In genomic region chr8:92801231-92801630, GRCm38 (mm10) we compare ENCODE assay signal across 15 mouse cellular contexts. TPM values are rescaled to one million over a fixed set of nuclear protein-coding genes. Genes with fewer than 3 reads are reported as not detected.
DNase-seq lines count a peak whose midpoint lies in the region; ATAC-seq and TF ChIP-seq lines count a peak whose summit lies in the region.
"Had no signal": no experiment of that assay in that cellular context is flagged by ENCODE, and none has a peak within 500 bp of the region (broad histone marks: within the 10 kb centered on the region; RNA-seq: fewer than 3 reads in every experiment).

No protein-coding gene starts in this region.

- H3K9me3 ChIP-seq in heart, embryonic 15.5 days (replicated peaks) = no peaks in the 10 kb centered on the region
- H3K9me3 ChIP-seq: heart, embryonic 12.5 days; hindbrain, embryonic 15.5 days; midbrain, embryonic 12.5 days had no signal

- H3K4me1 ChIP-seq in heart, embryonic 15.5 days (replicated peaks) = no peaks in the 10 kb centered on the region
- H3K4me1 ChIP-seq: heart, embryonic 12.5 days; hindbrain, embryonic 15.5 days; midbrain, embryonic 12.5 days had no signal

- DNase-seq in heart, postnatal 25 days (ENCODE audit: low spot score) = no peak
- DNase-seq in 3T3-L1 (ENCODE audit: low read depth, low spot score) (peak; percentile 91), NIH3T3 (ENCODE audit: low read depth) (peak; percentile 91)
- no peak for DNase-seq in left cerebral cortex, postnatal 36 days (ENCODE audit: low spot score in 2 of 2)
- no peak for DNase-seq in urinary bladder, postnatal 10 days (ENCODE audit: low spot score)
- DNase-seq: adrenal gland, postnatal 25 days; kidney, adult 9 months; liver, postnatal 0 days; spleen, adult 18-20 months; thymus, postnatal 4 days had no signal

- H3K4me2 ChIP-seq in heart, embryonic 15.5 days = peak overlapping the region; percentile 0; the same call in 1 of the 2 replicates
- H3K4me2 ChIP-seq in myocyte (ENCODE audit: low read depth) = peak overlapping the region; percentile 38
- H3K4me2 ChIP-seq: heart, embryonic 12.5 days; hindbrain, embryonic 15.5 days; midbrain, embryonic 12.5 days had no signal

- H3K36me3 ChIP-seq in heart, embryonic 15.5 days = no peaks in the 10 kb centered on the region
- H3K36me3 ChIP-seq in myocyte (ENCODE audit: control insufficient read depth, insufficient read depth) = no peaks in the 10 kb centered on the region
- H3K36me3 ChIP-seq: heart, embryonic 12.5 days; hindbrain, embryonic 15.5 days; midbrain, embryonic 12.5 days had no signal

- H3ac ChIP-seq in myocyte (ENCODE audit: control insufficient read depth, insufficient read length) = no peak overlapping the region

- no peak for ATAC-seq in heart, embryonic 15.5 days (replicated peaks; ENCODE audit: insufficient number of reproducible peaks, insufficient read depth, low FRiP score, low read depth)
- ATAC-seq: liver, postnatal 0 days had no signal

- TF ChIP-seq POLR2A in myocyte (IDR thresholded peaks at IDR 0.05; ENCODE audit: insufficient read length, low read depth) = no peak

- intact Hi-C loops in heart, postnatal 25 days (cut with DNase I) = no loop called here
- intact Hi-C loops in left cerebral cortex, postnatal 36 days (cut with DNase I) = no loop called here

- 46% methylated on average over 8 of the region's 8 CpGs for WGBS in heart, embryonic 15.5 days

- no peak overlapping the region for H3K27ac ChIP-seq in heart, embryonic 15.5 days
- H3K27ac ChIP-seq: hindbrain, embryonic 15.5 days; midbrain, embryonic 12.5 days had no signal

- H3K9ac ChIP-seq in heart, embryonic 15.5 days = no peak overlapping the region
- H3K9ac ChIP-seq: heart, embryonic 12.5 days; hindbrain, embryonic 15.5 days; liver, postnatal 0 days; midbrain, embryonic 12.5 days had no signal

- H3K27me3 ChIP-seq in heart, embryonic 15.5 days = 0 out of 2 replicates have a peak, but pooled peaks cover 2% of the 10 kb centered on the region
- H3K27me3 ChIP-seq in myocyte (ENCODE audit: control insufficient read depth, insufficient read depth, insufficient read length) = no peaks in the 10 kb centered on the region
- H3K27me3 ChIP-seq: heart, embryonic 12.5 days; hindbrain, embryonic 15.5 days; midbrain, embryonic 12.5 days had no signal

- no peaks in the 10 kb centered on the region for H3K79me2 ChIP-seq in myocyte (ENCODE audit: control insufficient read depth, insufficient read depth)

- H3K4me3 ChIP-seq in heart, embryonic 15.5 days = no peak overlapping the region
- H3K4me3 ChIP-seq in myocyte = no peak overlapping the region
- H3K4me3 ChIP-seq: heart, embryonic 12.5 days; hindbrain, embryonic 15.5 days; midbrain, embryonic 12.5 days had no signal

TF ChIP-seq in myocyte, 11 proteins besides CTCF, POLR2A, EP300 and RAD21:
- TF ChIP-seq USF1 (IDR thresholded peaks at IDR 0.05; ENCODE audit: low read depth) (no peak), TCF3 (IDR thresholded peaks at IDR 0.05; ENCODE audit: insufficient read length, low read depth) (no peak), REST (IDR thresholded peaks at IDR 0.05; ENCODE audit: insufficient read depth, insufficient read length) (no peak), CEBPB (IDR thresholded peaks at IDR 0.05; ENCODE audit: insufficient read depth, poor library complexity, severe bottlenecking) (peak; percentile 95)
TF ChIP-seq in myocyte: peak in this region for 1.

RNA-seq across cellular contexts. Expression of gene Mmp2, which starts 25.9 kb away (rescaled TPM):
- polyA plus RNA-seq in heart, embryonic 15.5 days (2015; fragmentation: Nextera tagmentation; extraction: Ambion mirVana) = 112 and 153 TPM in 2 replicates
- total RNA-seq in heart, postnatal 25 days (2021) = 100 to 1,000 TPM in 1 of 2 experiments, 10 to 100 TPM in 1; 94.3 to 106 TPM
- 78.8 TPM for polyA plus RNA-seq in myocyte (2012; fragmentation: generic; extraction: Trizol)
- 1 to 10 TPM; 2.4 TPM for total RNA-seq in left cerebral cortex, postnatal 36 days (2021)

RNA-seq across cellular contexts. Expression of gene Lpcat2, which starts 53.9 kb away (rescaled TPM):
- polyA plus RNA-seq in heart, embryonic 15.5 days (2015; fragmentation: Nextera tagmentation; extraction: Ambion mirVana) = 4.0 and 8.2 TPM in 2 replicates
- 1 to 10 TPM; 1.0 to 1.6 TPM for total RNA-seq in heart, postnatal 25 days (2021)
- 0.08 TPM for polyA plus RNA-seq in myocyte (2012; fragmentation: generic; extraction: Trizol)
- 1 to 10 TPM; 9.2 to 9.6 TPM for total RNA-seq in left cerebral cortex, postnatal 36 days (2021)

Comparison
In these comparisons a context has a peak if more than half of its experiments do, and no peak if none do; other contexts are left out.
1. DNase-seq: peak in 3T3-L1 (single experiment) and NIH3T3 (single experiment); none in heart, postnatal 25 days (single experiment), left cerebral cortex, postnatal 36 days (0 of 2) and urinary bladder, postnatal 10 days (single experiment).
2. RNA of gene Mmp2, which starts 25.9 kb away (total RNA-seq): 94.3 to 106 TPM in heart, postnatal 25 days; 2.4 TPM in left cerebral cortex, postnatal 36 days; every median in the first group is over 10 times any median in the second.